Mouse (Mus musculus): ENCODE measurements at regions not wholly inside any gene's neighbourhood (a gene's known extent, or its start where the extent isn't known, plus 50 kb on each side); places are given as distances from the start of the nearest gene placed in this dataset.

DNA sequence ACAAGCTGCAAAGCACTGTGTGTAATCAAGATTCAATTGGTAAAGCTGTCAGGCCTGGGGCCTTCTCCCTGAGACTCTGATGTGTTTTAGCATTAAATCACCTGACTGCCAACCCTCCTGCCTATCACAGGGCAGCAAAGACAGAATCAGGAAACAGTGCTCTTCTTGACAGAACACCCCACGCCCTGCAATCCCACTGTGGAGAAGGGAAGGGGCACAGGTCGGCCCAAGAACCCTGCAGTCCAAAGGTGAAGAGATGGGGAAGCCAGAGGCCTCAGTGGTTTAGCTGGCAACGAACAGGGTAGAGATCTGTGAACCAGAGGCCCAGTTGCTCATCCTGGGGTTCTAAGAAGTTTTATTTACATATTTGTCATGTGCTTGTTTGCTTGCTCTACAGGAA lies 71.3 kb downstream of the Gm9376 start:
- Histone ChIP-seq H3K79me2 (replicated peaks; ENCODE audit: control insufficient read depth, extremely low read depth, insufficient read depth, poor library complexity, severe bottlenecking) (no peaks in the 10 kb centered on the region), H3K27ac (ENCODE audit: insufficient read depth, low read depth) (no peak overlapping the region; the same call in 1 of the 2 replicates), H3K4me2 (ENCODE audit: insufficient read depth, low read depth, poor library complexity, severe bottlenecking) (no peak overlapping the region), H3K4me3 (replicated peaks in 1 of 3; ENCODE audit: low read depth in 2 of 3, low read length in 2 of 3, poor library complexity in 1 of 3) (no peak overlapping the region), H3K4me1 (ENCODE audit: control insufficient read depth in 1 of 2, insufficient read depth in 2 of 2) (peaks cover 0 to 4% of the 10 kb centered on the region in 2 experiments; a peak in 1 of 4 replicates), H3K9ac (ENCODE audit: insufficient read depth, low read depth) (no peak overlapping the region), H3K36me3 (replicated peaks in 1 of 2; ENCODE audit: control insufficient read depth in 1 of 2, insufficient read depth in 1 of 2, low read length in 1 of 2) (no peaks in the 10 kb centered on the region), H3K27me3 (replicated peaks) (no peaks in the 10 kb centered on the region), H3K9me3 (replicated peaks; ENCODE audit: low read length) (peaks cover 6% of the 10 kb centered on the region)
- dilution Hi-C loops (cut with MboI; ENCODE audit: extremely low pct_ligation_motif_present, extremely low pct_unique_long_range_greater_than_20kb, low sequenced_read_pairs): no loop called here
- TF ChIP-seq USF2 (conservative IDR thresholded peaks at IDR 0.05; ENCODE audit: low read depth, low read length) (no peak), GABPA (IDR thresholded peaks at IDR 0.05; ENCODE audit: insufficient replicate concordance, low read depth, low read length) (no peak), ELF1 (IDR thresholded peaks at IDR 0.05; ENCODE audit: low read depth, low read length) (no peak), MAZ (IDR thresholded peaks at IDR 0.05; ENCODE audit: low read depth, low read length) (no peak), MAX (IDR thresholded peaks at IDR 0.05; ENCODE audit: low read length) (no peak), BHLHE40 (IDR thresholded peaks at IDR 0.05; ENCODE audit: low read depth, low read length) (no peak), MYC (IDR thresholded peaks at IDR 0.05; ENCODE audit: low read depth, low read length) (no peak), NELFE (IDR thresholded peaks at IDR 0.05; ENCODE audit: low read depth, low read length) (no peak), MAFK (IDR thresholded peaks at IDR 0.05; ENCODE audit: insufficient replicate concordance, low read length) (no peak), CHD2 (IDR thresholded peaks at IDR 0.05; ENCODE audit: low read length) (no peak), RCOR1 (conservative IDR thresholded peaks at IDR 0.05; ENCODE audit: low read depth, low read length) (no peak), MXI1 (IDR thresholded peaks at IDR 0.05; ENCODE audit: low read depth, low read length) (no peak), MEF2A (IDR thresholded peaks at IDR 0.05; ENCODE audit: borderline replicate concordance, low read depth, low read length) (no peak)
- in situ Hi-C loops (cut with MboI; ENCODE audit: low pct_ligation_motif_present, low pct_unique_long_range_greater_than_20kb, low sequenced_read_pairs): no loop called here
- no peak for DNase-seq (ENCODE audit: extremely low read depth)

- H3K4me3 ChIP-seq (replicated peaks in 1 of 3; ENCODE audit: low read depth in 2 of 3, low read length in 2 of 3, poor library complexity in 1 of 3): no peak overlapping the region
- H3K36me3 ChIP-seq (replicated peaks in 1 of 2; ENCODE audit: control insufficient read depth in 1 of 2, insufficient read depth in 1 of 2, low read length in 1 of 2): no peaks in the 10 kb centered on the region
- H3K27ac ChIP-seq (ENCODE audit: insufficient read depth, low read depth): no peak overlapping the region
- H3K9me3 ChIP-seq (replicated peaks; ENCODE audit: low read length): no peaks in the 10 kb centered on the region
- in situ Hi-C loops (cut with MboI; ENCODE audit: low pct_ligation_motif_present, low pct_unique_long_range_greater_than_20kb, low sequenced_read_pairs) (no loop called here), dilution Hi-C loops (cut with MboI; ENCODE audit: extremely low pct_ligation_motif_present, extremely low pct_unique_long_range_greater_than_20kb, low sequenced_read_pairs) (no loop called here)
- no peaks in the 10 kb centered on the region for H3K79me2 ChIP-seq (replicated peaks; ENCODE audit: control insufficient read depth, extremely low read depth, insufficient read depth, poor library complexity, severe bottlenecking)
- no peak for TF ChIP-seq ELF1 (IDR thresholded peaks at IDR 0.05; ENCODE audit: low read depth, low read length)
- DNase-seq (ENCODE audit: extremely low read depth): no peak
- no peaks in the 10 kb centered on the region for H3K27me3 ChIP-seq (replicated peaks)
- no peak overlapping the region for H3K4me2 ChIP-seq (ENCODE audit: insufficient read depth, low read depth, poor library complexity, severe bottlenecking)
- no peaks in the 10 kb centered on the region for H3K4me1 ChIP-seq (ENCODE audit: control insufficient read depth in 1 of 2, insufficient read depth in 2 of 2)
- H3K9ac ChIP-seq (ENCODE audit: insufficient read depth, low read depth): no peak overlapping the region
Measured at GRCm38 (mm10) chr14:118362931-118363330, 96.2 kb downstream of the Gm9376 start.

GRCm38 (mm10) chr14:118363391-118363821 lies 96.6 kb downstream of the Gm9376 start:
- Histone ChIP-seq H3K4me2 (ENCODE audit: insufficient read depth, low read depth, poor library complexity, severe bottlenecking) (no peak overlapping the region), H3K36me3 (replicated peaks in 1 of 2; ENCODE audit: control insufficient read depth in 1 of 2, insufficient read depth in 1 of 2, low read length in 1 of 2) (no peaks in the 10 kb centered on the region), H3K9me3 (replicated peaks; ENCODE audit: low read length) (no peaks in the 10 kb centered on the region), H3K9ac (ENCODE audit: insufficient read depth, low read depth) (no peak overlapping the region), H3K4me3 (replicated peaks in 1 of 3; ENCODE audit: low read depth in 2 of 3, low read length in 2 of 3, poor library complexity in 1 of 3) (no peak overlapping the region), H3K27ac (ENCODE audit: insufficient read depth, low read depth) (no peak overlapping the region), H3K27me3 (replicated peaks) (no peaks in the 10 kb centered on the region), H3K4me1 (ENCODE audit: control insufficient read depth in 1 of 2, insufficient read depth in 2 of 2) (no peaks in the 10 kb centered on the region), H3K79me2 (replicated peaks; ENCODE audit: control insufficient read depth, extremely low read depth, insufficient read depth, poor library complexity, severe bottlenecking) (no peaks in the 10 kb centered on the region)
- dilution Hi-C loops (cut with MboI; ENCODE audit: extremely low pct_ligation_motif_present, extremely low pct_unique_long_range_greater_than_20kb, low sequenced_read_pairs): no loop called here
- DNase-seq (ENCODE audit: extremely low read depth): no peak
- TF ChIP-seq E2F4 (IDR thresholded peaks at IDR 0.05; ENCODE audit: insufficient replicate concordance, low read depth, low read length): no peak
- TF ChIP-seq PAX5 (IDR thresholded peaks at IDR 0.05; ENCODE audit: low read length): no peak
- no peak for TF ChIP-seq CTCF (conservative IDR thresholded peaks at IDR 0.05 in 1 of 2, IDR thresholded peaks at IDR 0.05 in 1 of 2; ENCODE audit: low read depth in 2 of 2, low read length in 2 of 2)
- no peak for TF ChIP-seq MYC (IDR thresholded peaks at IDR 0.05; ENCODE audit: low read depth, low read length)
- no peak for TF ChIP-seq JUND (conservative IDR thresholded peaks at IDR 0.05; ENCODE audit: low read depth, low read length)
- no peak for TF ChIP-seq HCFC1 (IDR thresholded peaks at IDR 0.05; ENCODE audit: low read depth, low read length)
- TF ChIP-seq BHLHE40 (IDR thresholded peaks at IDR 0.05; ENCODE audit: low read depth, low read length): no peak
- no peak for TF ChIP-seq MAZ (IDR thresholded peaks at IDR 0.05; ENCODE audit: low read depth, low read length)
- TF ChIP-seq ELF1 (IDR thresholded peaks at IDR 0.05; ENCODE audit: low read depth, low read length): no peak
- no peak for TF ChIP-seq IRF4 (IDR thresholded peaks at IDR 0.05; ENCODE audit: low read depth, low read length)
- TF ChIP-seq ZMIZ1 (IDR thresholded peaks at IDR 0.05; ENCODE audit: low read depth, low read length): no peak
- TF ChIP-seq MEF2A (IDR thresholded peaks at IDR 0.05; ENCODE audit: borderline replicate concordance, low read depth, low read length): no peak
- no peak for TF ChIP-seq POLR2A (IDR thresholded peaks at IDR 0.05; ENCODE audit: low read depth, low read length)
- no peak for TF ChIP-seq MXI1 (IDR thresholded peaks at IDR 0.05; ENCODE audit: low read depth, low read length)
- TF ChIP-seq ZC3H11A (IDR thresholded peaks at IDR 0.05; ENCODE audit: low read depth, low read length): no peak
- no peak for TF ChIP-seq RAD21 (IDR thresholded peaks at IDR 0.05; ENCODE audit: low read depth, low read length)
- in situ Hi-C loops (cut with MboI; ENCODE audit: low pct_ligation_motif_present, low pct_unique_long_range_greater_than_20kb, low sequenced_read_pairs): no loop called here
